Mouse (Mus musculus): ENCODE results near the gene Clec4g.

Clec4g gene

DNA sequence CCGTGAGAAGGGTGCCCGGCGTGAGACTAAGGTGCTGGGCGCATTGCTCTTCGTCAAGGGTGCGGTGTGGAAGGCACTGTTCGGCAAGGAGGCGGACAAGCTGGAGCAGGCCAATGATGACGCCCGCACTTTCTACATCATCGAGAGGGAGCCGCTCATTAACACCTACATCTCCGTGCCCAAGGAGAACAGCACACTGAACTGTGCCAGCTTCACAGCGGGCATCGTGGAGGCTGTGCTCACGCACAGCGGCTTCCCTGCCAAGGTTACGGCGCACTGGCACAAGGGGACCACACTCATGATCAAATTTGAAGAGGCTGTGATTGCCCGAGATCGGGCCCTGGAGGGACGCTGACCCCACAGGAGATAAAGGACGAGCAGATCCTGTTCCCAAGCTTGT is 41.2 kb downstream of the Clec4g start:
- DNase-seq (ENCODE audit: low spot score in 2 of 2) = no peak

DNA sequence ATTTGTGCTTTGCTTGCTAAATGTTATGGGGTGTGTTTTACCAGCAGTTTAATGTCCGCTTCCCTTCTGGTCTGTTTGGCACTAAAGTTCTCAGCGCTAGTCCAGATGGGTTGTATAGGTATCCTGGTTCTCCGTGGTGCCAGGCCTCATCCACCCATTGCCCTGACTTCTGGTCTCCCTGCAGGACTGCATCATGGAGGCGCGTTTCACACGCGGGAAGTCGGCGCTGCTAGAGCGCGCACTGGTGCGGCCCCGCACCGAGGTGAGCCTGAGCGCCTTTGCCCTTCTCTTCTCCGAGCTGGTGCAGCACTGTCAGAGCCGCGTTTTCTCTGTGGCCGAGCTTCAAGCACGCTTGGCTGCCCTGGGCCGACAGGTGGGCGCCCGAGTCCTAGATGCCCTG is 41.6 kb downstream of the Clec4g start:
- DNase-seq (ENCODE audit: low spot score in 2 of 2) = no peak

DNA sequence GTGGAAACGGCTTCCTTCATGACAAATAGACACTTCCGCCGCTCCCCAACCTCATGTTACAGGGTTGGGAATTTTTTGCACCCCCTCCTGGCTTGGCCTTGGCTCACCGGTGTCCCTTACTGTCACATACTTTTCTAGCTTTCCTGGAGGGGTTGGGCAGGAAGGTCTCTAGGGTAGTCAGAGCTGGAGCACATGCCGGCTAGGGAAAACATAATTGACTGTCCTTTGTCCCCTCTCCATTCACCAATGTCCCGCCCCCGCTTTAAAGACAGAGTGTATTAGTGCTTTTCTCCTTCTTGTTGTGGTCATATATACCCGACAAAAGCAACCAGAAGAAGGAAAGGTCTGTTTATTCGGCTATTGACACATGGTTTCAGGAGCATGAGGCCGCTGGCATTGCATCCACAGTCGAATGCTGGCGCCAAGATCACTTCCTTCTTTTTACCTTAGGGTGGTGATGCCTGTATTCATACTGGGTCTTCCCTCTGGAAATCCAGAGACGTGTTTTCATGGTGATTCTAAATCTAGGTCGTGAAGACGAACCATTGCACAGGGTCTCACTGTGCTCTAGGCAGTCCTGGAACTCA is 43.4 kb downstream of the Clec4g start:
- DNase-seq (ENCODE audit: low spot score in 2 of 2) = peak in 1 of 2 experiments; percentile 46

DNA sequence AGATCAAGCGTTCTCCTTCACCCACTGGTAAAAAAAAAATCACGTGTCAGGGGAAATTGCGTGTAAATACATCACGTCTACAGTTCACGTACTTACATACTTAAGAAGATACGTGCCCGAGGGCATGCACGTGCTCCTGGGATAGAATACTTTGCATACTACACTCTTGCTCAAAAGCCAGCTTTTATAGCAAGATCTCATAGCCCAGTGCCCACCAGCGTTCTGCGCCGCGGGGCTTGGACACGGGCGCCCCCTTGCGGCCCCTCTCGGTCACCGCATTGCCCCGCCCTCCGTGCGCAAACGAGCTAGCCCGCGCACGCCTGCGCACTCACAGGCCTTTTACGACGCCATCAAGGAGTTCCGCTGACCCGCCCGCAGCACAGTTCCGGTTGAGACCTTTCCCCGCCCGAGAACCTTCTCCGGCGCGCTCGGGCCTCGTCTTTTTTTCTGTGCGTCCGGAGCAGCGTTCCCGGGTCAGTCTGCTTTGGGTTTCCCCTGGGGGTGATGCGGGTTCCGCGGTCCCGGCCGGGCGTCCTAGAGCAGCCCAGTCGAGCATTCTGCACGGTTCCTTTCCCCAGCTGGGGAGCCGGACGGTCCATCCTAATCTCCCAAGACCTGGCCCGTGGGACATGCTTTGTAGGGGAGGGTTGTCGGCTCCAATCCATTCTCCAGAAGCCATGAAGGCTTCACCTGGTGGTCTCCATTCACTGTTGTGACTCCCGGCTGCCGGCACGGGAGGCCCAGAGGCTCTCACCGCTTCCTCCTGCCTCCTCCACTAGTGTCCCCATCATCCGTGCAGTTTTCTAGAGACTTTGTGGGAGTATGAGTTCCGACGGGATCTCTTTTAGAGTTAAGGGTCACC is 44.1 kb downstream of the Clec4g start, which contains the start of gene Trappc5:
TSS of gene Trappc5 (plus strand) at position 169 of the 862 bp plus-strand sequence.
- DNase-seq (ENCODE audit: low spot score in 2 of 2) = peak; percentile 95

DNA sequence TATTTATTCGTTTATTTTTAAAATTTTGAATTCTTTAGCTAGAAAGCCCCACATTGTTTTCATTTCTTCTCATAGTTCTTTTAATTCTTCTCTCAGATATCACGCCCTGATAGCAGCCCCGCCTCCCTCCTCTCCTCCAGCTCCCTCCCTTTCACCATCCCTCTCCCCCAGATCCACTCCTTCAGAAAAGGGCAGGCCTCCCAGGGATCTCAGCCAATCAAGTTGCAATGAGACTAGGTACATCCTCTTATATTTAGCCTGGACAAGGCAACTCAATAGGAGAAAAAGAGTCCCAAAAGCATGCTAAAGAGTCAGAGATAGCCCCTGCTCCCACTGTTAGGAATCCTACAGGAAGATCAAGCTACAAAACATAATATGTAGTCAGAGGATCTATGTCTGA is 45.8 kb downstream of the Clec4g start:
- DNase-seq (ENCODE audit: low spot score in 2 of 2) = no peak

DNA sequence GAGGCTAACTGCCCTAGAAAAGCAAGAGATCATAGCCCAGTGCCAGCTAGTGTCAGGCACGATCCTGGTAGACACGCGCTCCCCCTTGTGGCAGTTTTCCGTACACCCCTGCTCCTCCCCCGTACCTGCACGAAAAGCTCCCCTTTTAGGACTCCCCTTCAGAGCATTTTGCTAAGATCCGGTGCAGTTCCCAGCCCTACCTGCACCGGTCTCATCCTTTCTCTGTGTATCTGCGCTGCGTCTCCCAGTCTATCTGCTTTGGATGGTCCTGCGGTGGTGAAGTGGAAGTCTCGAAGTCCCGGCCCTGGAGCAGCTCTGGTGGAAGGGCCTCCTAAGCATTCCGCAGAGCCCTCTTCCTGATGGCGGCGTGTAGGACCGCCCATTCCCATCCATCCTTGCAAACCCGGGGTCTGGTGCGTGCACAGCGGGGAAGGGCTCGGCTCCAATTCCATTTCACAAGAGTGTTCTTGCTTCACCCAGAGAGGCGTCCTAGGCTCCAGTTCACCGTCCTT is 48.4 kb downstream of the Clec4g start, which contains the start of gene Fcor:
TSS of gene Fcor (minus strand) at position 383 of the 512 bp plus-strand sequence.
- peak; percentile 89 to 90 for DNase-seq (ENCODE audit: low spot score in 2 of 2)

DNA sequence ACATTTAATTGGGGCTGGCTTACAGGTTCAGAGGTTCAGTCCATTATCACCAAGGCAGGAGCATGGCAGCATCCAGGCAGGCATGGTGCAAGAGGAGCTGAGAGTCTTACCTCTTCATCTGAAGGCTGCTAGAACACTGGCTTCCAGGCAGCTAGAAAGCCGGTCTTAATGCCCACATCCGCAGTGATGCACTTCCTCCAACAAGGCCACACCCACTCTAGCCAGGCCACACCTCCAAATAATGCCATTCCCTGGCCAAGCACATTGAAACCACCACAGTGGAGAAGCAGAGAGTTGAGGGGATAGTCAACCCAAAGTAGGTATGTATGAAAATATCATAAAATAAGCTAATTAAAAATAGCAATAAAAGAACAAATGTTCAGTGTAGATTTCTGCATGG is 50.1 kb downstream of the Clec4g start:
- DNase-seq (ENCODE audit: low spot score in 2 of 2) = no peak

DNA sequence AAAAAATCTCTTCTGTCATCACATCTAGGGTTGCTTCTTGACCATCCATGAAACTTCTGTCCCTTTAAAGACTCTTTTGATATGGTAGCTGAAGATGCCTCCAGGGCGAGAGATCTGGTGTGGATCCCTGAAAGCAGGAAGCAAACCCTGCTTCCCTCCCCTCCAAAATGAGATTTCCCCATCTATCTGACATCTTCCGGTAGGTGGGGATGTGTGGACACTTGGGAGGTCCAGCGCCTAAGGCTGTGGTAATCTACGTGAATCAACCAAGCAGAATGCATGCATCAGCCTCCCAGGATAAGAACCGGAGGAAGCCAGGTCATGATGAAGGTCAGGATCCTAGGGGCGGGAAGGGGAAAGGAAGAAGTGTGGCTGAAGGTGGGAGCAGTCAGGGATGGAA is 54.9 kb downstream of the Clec4g start, which contains the start of gene Mcemp1:
TSS of gene Mcemp1 (plus strand) at position 248 of the 400 bp plus-strand sequence.
- no peak for DNase-seq (ENCODE audit: low spot score in 2 of 2)

DNA sequence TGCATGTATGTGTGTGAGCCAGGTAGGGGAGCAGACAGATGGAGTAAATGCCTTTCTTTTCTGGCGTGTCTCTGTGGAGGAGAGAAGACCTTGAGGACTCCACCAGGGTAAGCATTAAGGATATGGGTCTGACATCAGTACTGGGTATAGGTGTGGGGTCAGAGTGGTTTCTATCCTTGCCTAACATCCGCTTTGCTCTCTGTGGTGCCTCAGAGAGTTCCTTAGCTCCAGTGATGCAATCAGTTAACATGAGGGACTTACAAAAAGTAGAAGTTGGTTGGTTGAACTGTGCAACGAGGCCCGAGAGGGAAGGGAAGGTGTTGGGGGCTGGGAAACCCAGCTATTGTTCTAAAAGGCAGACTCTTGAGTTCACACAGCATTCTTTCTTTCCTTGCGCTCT is 56.0 kb downstream of the Clec4g start:
- DNase-seq (ENCODE audit: low spot score in 2 of 2) = no peak

DNA sequence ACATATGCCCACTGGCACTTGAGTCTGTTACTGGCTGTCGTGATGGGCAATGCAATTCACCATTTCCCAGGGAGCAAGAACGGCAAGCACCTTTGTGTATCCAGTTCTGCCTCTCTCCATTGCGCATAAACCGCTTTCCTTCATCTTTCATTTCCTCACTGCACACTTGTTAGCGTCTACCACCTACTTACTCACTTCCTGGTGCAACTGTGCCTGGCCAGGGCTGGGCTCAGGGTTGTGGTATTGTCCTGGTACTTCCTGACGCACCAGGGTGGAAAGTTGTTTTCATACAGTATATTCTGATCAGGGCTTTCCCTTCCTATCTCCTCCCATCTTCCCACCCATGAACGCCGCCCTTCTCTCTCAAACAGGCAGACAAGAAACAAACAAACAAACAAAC is 59.6 kb downstream of the Clec4g start:
- no peak for DNase-seq (ENCODE audit: low spot score in 2 of 2)
